Mouse (Mus musculus): ENCODE measurements around the gene Gm3594. TPM values are rescaled to one million over a fixed set of nuclear protein-coding genes. Genes with fewer than 3 reads are reported as not detected.
"Not testable (repeated sequence)": the region's sequence is repeated elsewhere in the genome, so short reads cannot be mapped to it uniquely, and the experiment has no call there.

Gm3594 gene
- not detected in 2 replicates for polyA plus RNA-seq (2015; fragmentation: Nextera tagmentation; extraction: Ambion mirVana)

DNA sequence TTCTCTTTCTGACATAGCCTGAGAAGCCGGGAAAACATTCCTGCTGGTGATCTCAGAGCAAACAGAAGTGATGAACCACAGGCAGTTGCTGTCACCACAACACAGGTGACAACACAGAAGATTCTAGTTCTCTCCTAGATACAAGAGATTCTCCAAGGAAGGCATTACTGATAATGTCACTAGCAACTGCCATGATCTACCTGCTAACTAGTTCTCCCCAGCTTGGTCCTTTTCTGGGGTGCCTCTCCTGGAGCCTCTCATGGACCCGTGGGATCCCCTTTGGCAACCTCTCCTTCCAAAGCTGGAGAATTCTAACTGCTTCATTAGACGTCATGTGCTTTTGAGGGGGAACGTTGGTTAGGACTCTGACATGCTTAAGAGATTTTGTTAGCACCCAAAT is at the start of gene Gm3594:
Gene Gm3594, minus strand, starts transcription at position 101 of the 400 bp plus-strand sequence.
- H3K36me3 ChIP-seq (ENCODE audit: control insufficient read depth, insufficient read depth); H3K4me3 ChIP-seq (ENCODE audit: low read depth, low read length); H3K9ac ChIP-seq (ENCODE audit: low read depth, low read length); H3K27me3 ChIP-seq (replicated peaks; ENCODE audit: control insufficient read depth, insufficient read depth, low read length); H3K27ac ChIP-seq (ENCODE audit: low read depth, low read length); H3K4me1 ChIP-seq (replicated peaks; ENCODE audit: control insufficient read depth, insufficient read depth, low read length); H3K4me2 ChIP-seq (replicated peaks; ENCODE audit: low read depth); H3K9me3 ChIP-seq (ENCODE audit: control insufficient read depth); ATAC-seq: not testable (repeated sequence)
- WGBS = no CpG with 5 or more reads among the region's 4 CpGs

DNA sequence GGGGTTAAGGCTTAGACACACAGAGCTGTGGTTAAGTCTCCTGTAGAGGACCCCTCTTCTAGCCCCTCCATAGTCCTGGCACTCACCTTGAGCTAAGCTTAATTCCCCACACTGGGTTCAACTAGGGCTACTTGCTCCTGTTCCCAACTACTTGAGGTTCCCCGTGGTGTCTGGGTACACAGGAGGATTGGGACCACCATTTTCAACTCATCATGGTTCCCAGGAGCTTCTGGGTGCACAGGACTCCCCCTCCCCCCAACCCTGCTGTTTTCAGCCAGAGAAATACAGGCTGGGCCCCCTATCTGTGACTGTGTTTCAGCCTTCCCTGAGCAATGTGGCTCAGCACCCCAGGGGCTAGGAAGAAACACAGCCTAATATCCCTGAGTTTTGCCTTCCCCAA is 41.9 kb upstream of the Gm3594 start:
- not testable (repeated sequence) for H3K4me3 ChIP-seq (ENCODE audit: low read depth, low read length); H3K27me3 ChIP-seq (replicated peaks; ENCODE audit: control insufficient read depth, insufficient read depth, low read length); H3K36me3 ChIP-seq (ENCODE audit: control insufficient read depth, insufficient read depth); H3K9me3 ChIP-seq (ENCODE audit: control insufficient read depth); H3K4me1 ChIP-seq (replicated peaks; ENCODE audit: control insufficient read depth, insufficient read depth, low read length); H3K4me2 ChIP-seq (replicated peaks; ENCODE audit: low read depth); ATAC-seq; H3K27ac ChIP-seq (ENCODE audit: low read depth, low read length); H3K9ac ChIP-seq (ENCODE audit: low read depth, low read length)
- WGBS = 7% methylated on average over 1 of the region's 1 CpGs

DNA sequence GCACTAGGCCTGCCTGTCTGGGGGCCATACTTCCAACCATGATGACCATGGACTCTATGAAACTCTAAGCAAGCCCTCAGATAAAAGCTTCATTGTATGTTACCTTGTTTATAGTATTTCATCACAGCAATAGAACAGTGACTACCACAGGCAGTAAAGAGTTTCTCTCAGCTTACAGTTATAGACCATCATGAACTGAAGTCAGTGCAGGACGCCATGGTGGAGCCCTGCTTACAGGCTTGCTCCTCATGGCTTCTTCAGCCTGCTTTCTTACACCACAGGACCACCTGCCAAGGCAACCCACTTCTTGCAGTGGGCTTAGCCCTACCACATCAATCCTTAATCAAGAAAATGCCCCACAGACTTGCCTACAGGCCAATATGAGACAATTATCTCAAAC is 41.1 kb upstream of the Gm3594 start:
- not testable (repeated sequence) for ATAC-seq; H3K9me3 ChIP-seq (ENCODE audit: control insufficient read depth); H3K36me3 ChIP-seq (ENCODE audit: control insufficient read depth, insufficient read depth); H3K4me3 ChIP-seq (ENCODE audit: low read depth, low read length); H3K9ac ChIP-seq (ENCODE audit: low read depth, low read length); H3K27ac ChIP-seq (ENCODE audit: low read depth, low read length); H3K27me3 ChIP-seq (replicated peaks; ENCODE audit: control insufficient read depth, insufficient read depth, low read length); H3K4me1 ChIP-seq (replicated peaks; ENCODE audit: control insufficient read depth, insufficient read depth, low read length); H3K4me2 ChIP-seq (replicated peaks; ENCODE audit: low read depth)
- no CpG with 5 or more reads among the region's 1 CpGs for WGBS

- H3K27ac ChIP-seq (ENCODE audit: low read depth, low read length); H3K4me1 ChIP-seq (replicated peaks; ENCODE audit: control insufficient read depth, insufficient read depth, low read length); H3K4me3 ChIP-seq (ENCODE audit: low read depth, low read length); H3K27me3 ChIP-seq (replicated peaks; ENCODE audit: control insufficient read depth, insufficient read depth, low read length); H3K9me3 ChIP-seq (ENCODE audit: control insufficient read depth); H3K36me3 ChIP-seq (ENCODE audit: control insufficient read depth, insufficient read depth); H3K4me2 ChIP-seq (replicated peaks; ENCODE audit: low read depth); ATAC-seq; H3K9ac ChIP-seq (ENCODE audit: low read depth, low read length): not testable (repeated sequence)
- 68% methylated on average over 7 of the region's 8 CpGs for WGBS
Measured at GRCm38 (mm10) chr14:6482126-6482525, 37.7 kb upstream of the Gm3594 start.

DNA sequence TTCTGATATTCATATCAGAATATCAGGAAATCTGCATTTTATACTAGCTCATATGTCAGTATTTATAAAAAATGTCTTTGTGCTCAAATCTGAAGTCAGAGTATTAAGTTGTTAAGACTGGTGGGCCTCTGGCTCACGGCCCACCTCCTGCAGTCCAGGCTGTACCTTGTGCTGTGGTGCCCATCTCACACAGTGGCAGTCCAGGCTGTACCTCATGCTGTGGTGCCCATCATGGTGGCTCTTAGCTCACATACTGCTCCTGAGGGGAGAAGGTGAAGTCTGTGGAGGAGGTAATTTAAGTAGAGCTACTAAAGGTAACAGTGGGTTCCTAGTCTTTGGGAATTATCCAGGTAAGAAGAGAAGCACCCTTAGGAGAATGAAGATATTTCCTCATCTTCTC is 27.4 kb upstream of the Gm3594 start:
- 78% methylated on average over 1 of the region's 1 CpGs for WGBS
- H3K36me3 ChIP-seq (ENCODE audit: control insufficient read depth, insufficient read depth); H3K27me3 ChIP-seq (replicated peaks; ENCODE audit: control insufficient read depth, insufficient read depth, low read length); H3K9me3 ChIP-seq (ENCODE audit: control insufficient read depth); H3K27ac ChIP-seq (ENCODE audit: low read depth, low read length); ATAC-seq; H3K4me1 ChIP-seq (replicated peaks; ENCODE audit: control insufficient read depth, insufficient read depth, low read length); H3K9ac ChIP-seq (ENCODE audit: low read depth, low read length); H3K4me2 ChIP-seq (replicated peaks; ENCODE audit: low read depth); H3K4me3 ChIP-seq (ENCODE audit: low read depth, low read length): not testable (repeated sequence)

GRCm38 (mm10) chr14:6440774-6441173 is 3.6 kb downstream of the Gm3594 start:
- not testable (repeated sequence) for H3K36me3 ChIP-seq (ENCODE audit: control insufficient read depth, insufficient read depth); H3K9ac ChIP-seq (ENCODE audit: low read depth, low read length); ATAC-seq; H3K4me2 ChIP-seq (replicated peaks; ENCODE audit: low read depth); H3K4me1 ChIP-seq (replicated peaks; ENCODE audit: control insufficient read depth, insufficient read depth, low read length); H3K27me3 ChIP-seq (replicated peaks; ENCODE audit: control insufficient read depth, insufficient read depth, low read length); H3K4me3 ChIP-seq (ENCODE audit: low read depth, low read length); H3K9me3 ChIP-seq (ENCODE audit: control insufficient read depth); H3K27ac ChIP-seq (ENCODE audit: low read depth, low read length)
- 80% methylated on average over 2 of the region's 4 CpGs for WGBS

DNA sequence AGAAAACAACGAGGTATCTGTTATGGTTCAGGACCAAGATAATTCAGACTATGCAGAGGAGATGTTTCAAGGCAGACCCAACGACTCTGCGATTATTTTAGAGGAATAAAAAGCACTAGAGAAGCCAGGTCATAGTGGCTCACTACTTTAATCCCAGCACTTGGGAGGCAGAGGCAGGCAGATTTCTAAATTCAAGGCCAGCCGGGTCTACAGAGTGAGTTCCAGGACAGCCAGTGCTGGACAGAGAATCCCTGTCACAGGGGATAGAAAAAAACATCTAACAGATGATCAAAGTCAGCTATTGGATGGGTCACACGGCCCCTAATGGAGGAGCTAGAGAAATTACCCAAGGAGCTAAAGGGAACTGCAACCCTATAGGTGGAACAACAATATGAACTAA is 4.2 kb downstream of the Gm3594 start:
- 60% methylated on average over 1 of the region's 5 CpGs for WGBS
- ATAC-seq; H3K9ac ChIP-seq (ENCODE audit: low read depth, low read length); H3K27me3 ChIP-seq (replicated peaks; ENCODE audit: control insufficient read depth, insufficient read depth, low read length); H3K9me3 ChIP-seq (ENCODE audit: control insufficient read depth); H3K27ac ChIP-seq (ENCODE audit: low read depth, low read length); H3K4me2 ChIP-seq (replicated peaks; ENCODE audit: low read depth); H3K4me1 ChIP-seq (replicated peaks; ENCODE audit: control insufficient read depth, insufficient read depth, low read length); H3K36me3 ChIP-seq (ENCODE audit: control insufficient read depth, insufficient read depth); H3K4me3 ChIP-seq (ENCODE audit: low read depth, low read length): not testable (repeated sequence)

DNA sequence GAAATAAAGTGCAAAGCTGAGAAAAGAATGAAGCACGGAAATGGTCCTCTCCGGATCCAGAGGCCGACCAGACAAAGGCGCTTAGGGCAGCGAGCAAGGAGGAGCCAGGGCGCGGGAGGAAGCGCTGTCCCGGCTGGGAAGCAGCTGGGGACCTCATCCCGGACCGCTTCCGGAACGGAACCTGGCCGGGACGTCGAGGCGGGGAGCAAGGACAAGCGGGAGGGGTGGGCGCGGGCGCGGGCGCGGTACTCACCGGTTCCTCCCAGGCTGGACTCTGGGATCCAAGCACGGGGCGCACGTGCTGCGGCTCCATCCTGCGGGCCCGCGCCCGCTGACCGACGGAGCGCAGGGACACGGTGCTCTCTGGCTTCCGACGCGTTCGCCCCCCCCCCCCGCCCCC is 17.6 kb downstream of the Gm3594 start:
- H3K4me2 ChIP-seq (replicated peaks; ENCODE audit: low read depth); H3K27me3 ChIP-seq (replicated peaks; ENCODE audit: control insufficient read depth, insufficient read depth, low read length); H3K27ac ChIP-seq (ENCODE audit: low read depth, low read length); H3K9me3 ChIP-seq (ENCODE audit: control insufficient read depth); ATAC-seq; H3K4me1 ChIP-seq (replicated peaks; ENCODE audit: control insufficient read depth, insufficient read depth, low read length); H3K9ac ChIP-seq (ENCODE audit: low read depth, low read length); H3K36me3 ChIP-seq (ENCODE audit: control insufficient read depth, insufficient read depth); H3K4me3 ChIP-seq (ENCODE audit: low read depth, low read length): not testable (repeated sequence)
- 0% methylated on average over 8 of the region's 42 CpGs for WGBS

GRCm38 (mm10) chr14:6426353-6426752 is 18.1 kb downstream of the Gm3594 start:
- H3K9me3 ChIP-seq (ENCODE audit: control insufficient read depth); H3K36me3 ChIP-seq (ENCODE audit: control insufficient read depth, insufficient read depth); ATAC-seq; H3K27ac ChIP-seq (ENCODE audit: low read depth, low read length); H3K4me3 ChIP-seq (ENCODE audit: low read depth, low read length); H3K9ac ChIP-seq (ENCODE audit: low read depth, low read length); H3K27me3 ChIP-seq (replicated peaks; ENCODE audit: control insufficient read depth, insufficient read depth, low read length); H3K4me1 ChIP-seq (replicated peaks; ENCODE audit: control insufficient read depth, insufficient read depth, low read length): not testable (repeated sequence)
- 26% methylated on average over 10 of the region's 22 CpGs for WGBS
- 0 out of 2 replicates have a peak overlapping the region, but pooled peaks have one; percentile 27 for H3K4me2 ChIP-seq (replicated peaks; ENCODE audit: low read depth)

GRCm38 (mm10) chr14:6412382-6412781 is 32.0 kb downstream of the Gm3594 start, which contains the start of gene Gm3591:
TSS of gene Gm3591 (minus strand) at chr14:6412482.
- not testable (repeated sequence) for H3K4me1 ChIP-seq (replicated peaks; ENCODE audit: control insufficient read depth, insufficient read depth, low read length); H3K9ac ChIP-seq (ENCODE audit: low read depth, low read length); H3K9me3 ChIP-seq (ENCODE audit: control insufficient read depth); ATAC-seq; H3K36me3 ChIP-seq (ENCODE audit: control insufficient read depth, insufficient read depth); H3K27me3 ChIP-seq (replicated peaks; ENCODE audit: control insufficient read depth, insufficient read depth, low read length); H3K4me2 ChIP-seq (replicated peaks; ENCODE audit: low read depth); H3K27ac ChIP-seq (ENCODE audit: low read depth, low read length); H3K4me3 ChIP-seq (ENCODE audit: low read depth, low read length)
- WGBS = no CpG with 5 or more reads among the region's 2 CpGs

All from intestine, postnatal 0 days (tissue).